Mouse (Mus musculus): Measurements from ENCODE around the gene R3hdm2. TPM values are rescaled to one million over a fixed set of nuclear protein-coding genes. Genes with fewer than 3 reads are reported as not detected.

Gene R3hdm2
- total and polyA plus RNA-seq, 2 experiments from 2014 or later = 37.2 to 51.0 TPM

- Histone ChIP-seq H3K9ac (no peak within 1 kb of the TSS), H3K36me3 (ENCODE audit: insufficient read depth) (peaks cover 49% of the 10 kb centered on the region), H3K4me1 (ENCODE audit: insufficient read depth) (no peaks in the 10 kb centered on the region), H3K27me3 (ENCODE audit: insufficient read depth, low read length) (no peaks in the 10 kb centered on the region), H3K4me3 (ENCODE audit: low read depth, low read length) (no peak within 1 kb of the TSS), H3K4me2 (ENCODE audit: low read depth) (no peak within 1 kb of the TSS), H3K27ac (ENCODE audit: low read depth, low read length) (no peak within 1 kb of the TSS), H3K9me3 (ENCODE audit: low read length) (no peaks in the 10 kb centered on the region)
- TF ChIP-seq CTCF (IDR thresholded peaks at IDR 0.05; ENCODE audit: low read depth) = no peak
- WGBS = 78% methylated on average over 13 of the region's 13 CpGs
- ATAC-seq = no peak
- DNase-seq = no peak
Observed at GRCm38 (mm10) chr10:127500894-127501893, 121.1 kb downstream of the R3hdm2 start, which contains the start of gene Stac3. Gene Stac3, plus strand, starts transcription at chr10:127501686.

GRCm38 (mm10) chr10:127508239-127508638 is 128.1 kb downstream of the R3hdm2 start:
- Histone ChIP-seq H3K4me1 (ENCODE audit: insufficient read depth) (peaks cover 30% of the 10 kb centered on the region), H3K27ac (ENCODE audit: low read depth, low read length) (no peak overlapping the region), H3K4me3 (ENCODE audit: low read depth, low read length) (no peak overlapping the region), H3K9ac (no peak overlapping the region), H3K4me2 (ENCODE audit: low read depth) (peak overlapping the region; percentile 83), H3K36me3 (ENCODE audit: insufficient read depth) (peaks cover 3% of the 10 kb centered on the region), H3K9me3 (ENCODE audit: low read length) (no peaks in the 10 kb centered on the region), H3K27me3 (ENCODE audit: insufficient read depth, low read length) (no peaks in the 10 kb centered on the region)
- TF ChIP-seq CTCF (IDR thresholded peaks at IDR 0.05; ENCODE audit: low read depth) = peak; percentile 79
- DNase-seq = peak; percentile 81
- 4% methylated on average over 15 of the region's 15 CpGs for WGBS
- no peak for ATAC-seq

- peak; percentile 65 for ATAC-seq
- Histone ChIP-seq H3K9me3 (ENCODE audit: low read length) (no peaks in the 10 kb centered on the region), H3K4me2 (ENCODE audit: low read depth) (peak overlapping the region; percentile 83), H3K4me1 (ENCODE audit: insufficient read depth) (peaks cover 38% of the 10 kb centered on the region), H3K36me3 (ENCODE audit: insufficient read depth) (no peaks in the 10 kb centered on the region; the same call in 1 of the 2 replicates), H3K4me3 (ENCODE audit: low read depth, low read length) (peak overlapping the region; percentile 43), H3K9ac (peak overlapping the region; percentile 59), H3K27ac (ENCODE audit: low read depth, low read length) (peak overlapping the region; percentile 92), H3K27me3 (ENCODE audit: insufficient read depth, low read length) (no peaks in the 10 kb centered on the region)
- TF ChIP-seq CTCF (IDR thresholded peaks at IDR 0.05; ENCODE audit: low read depth) = peak; percentile 96
- WGBS = under 1% methylated on average over 35 of the region's 35 CpGs
- DNase-seq = peak; percentile 95
Observed at GRCm38 (mm10) chr10:127509051-127509836, 129.1 kb downstream of the R3hdm2 start.

- Histone ChIP-seq H3K9me3 (ENCODE audit: low read length) (no peaks in the 10 kb centered on the region), H3K4me3 (ENCODE audit: low read depth, low read length) (peak overlapping the region; percentile 43), H3K9ac (peak overlapping the region; percentile 59), H3K36me3 (ENCODE audit: insufficient read depth) (no peaks in the 10 kb centered on the region), H3K27ac (ENCODE audit: low read depth, low read length) (peak overlapping the region; percentile 92), H3K27me3 (ENCODE audit: insufficient read depth, low read length) (0 out of 2 replicates have a peak, but pooled peaks cover 5% of the 10 kb centered on the region), H3K4me2 (ENCODE audit: low read depth) (peak overlapping the region; percentile 83), H3K4me1 (ENCODE audit: insufficient read depth) (peaks cover 38% of the 10 kb centered on the region)
- TF ChIP-seq CTCF (IDR thresholded peaks at IDR 0.05; ENCODE audit: low read depth) = no peak
- ATAC-seq (no peak), DNase-seq (peak; percentile 70)
- WGBS = 8% methylated on average over 17 of the region's 17 CpGs
Observed at GRCm38 (mm10) chr10:127509837-127510701, 129.9 kb downstream of the R3hdm2 start.

- ATAC-seq (no peak), DNase-seq (peak; percentile 64)
- Histone ChIP-seq H3K9ac (peak overlapping the region; percentile 68), H3K9me3 (ENCODE audit: low read length) (no peaks in the 10 kb centered on the region), H3K27ac (ENCODE audit: low read depth, low read length) (peak overlapping the region; percentile 92), H3K4me3 (ENCODE audit: low read depth, low read length) (peak overlapping the region; percentile 41), H3K27me3 (ENCODE audit: insufficient read depth, low read length) (0 out of 2 replicates have a peak, but pooled peaks cover 7% of the 10 kb centered on the region), H3K4me2 (ENCODE audit: low read depth) (peak overlapping the region; percentile 83), H3K36me3 (ENCODE audit: insufficient read depth) (no peaks in the 10 kb centered on the region), H3K4me1 (ENCODE audit: insufficient read depth) (peaks cover 38% of the 10 kb centered on the region)
- 8% methylated on average over 11 of the region's 11 CpGs for WGBS
- no peak for TF ChIP-seq CTCF (IDR thresholded peaks at IDR 0.05; ENCODE audit: low read depth)
Observed at GRCm38 (mm10) chr10:127510895-127511617, 130.9 kb downstream of the R3hdm2 start.

All from forebrain, postnatal 0 days (tissue).